Mouse (Mus musculus) adrenal gland, postnatal 4 days (tissue): ENCODE measurements around the gene Nxn. TPM values are rescaled to one million over a fixed set of nuclear protein-coding genes. Genes with fewer than 3 reads are reported as not detected.

Source experiments
- DNase-seq, 2 experiments: peaks; one replicate each; pipeline ENCODE4 v3.0.0; 2021 to 2022; ENCODE audit warnings: low spot score in 2 of 2, mixed read lengths in 2 of 2
- long read RNA-seq, 2 experiments: library from polyadenylated mRNA; stranded (forward); transcript quantifications; one replicate each; pipeline ENCODE4 v2.0.0; 2021
- total RNA-seq, 2 experiments: library from RNA; stranded (reverse); gene quantifications; 2 replicates each; pipeline ENCODE4 v1.2.3; 2021

Gene Nxn
- total RNA-seq = 10 to 100 TPM; 26.4 to 28.3 TPM
- long read RNA-seq, experiment 1, transcript Nxn-201 (8 exons, 2,755 nt) = major isoform, 22 of 27 reads
- long read RNA-seq, experiment 1, partial matches to known transcripts = 3 of 27 reads
- long read RNA-seq, experiment 1, other reads (novel, unspliced or antisense) = 1 of 27 reads
- long read RNA-seq, experiment 2, transcript Nxn-201 (8 exons, 2,755 nt) = major isoform, 44 of 54 reads
- long read RNA-seq, experiment 2, partial matches to known transcripts = 5 of 54 reads
- long read RNA-seq, experiment 2, other reads (novel, unspliced or antisense) = 5 of 54 reads

GRCm38 (mm10) chr11:76398798-76399586 is at the start of gene Nxn:
Nxn (minus strand) TSS chr11:76399140.
- DNase-seq = peak; percentile 81 to 88

- no peak for DNase-seq
Measured at GRCm38 (mm10) chr11:76446251-76446650, 47.3 kb upstream of the Nxn start.

DNA sequence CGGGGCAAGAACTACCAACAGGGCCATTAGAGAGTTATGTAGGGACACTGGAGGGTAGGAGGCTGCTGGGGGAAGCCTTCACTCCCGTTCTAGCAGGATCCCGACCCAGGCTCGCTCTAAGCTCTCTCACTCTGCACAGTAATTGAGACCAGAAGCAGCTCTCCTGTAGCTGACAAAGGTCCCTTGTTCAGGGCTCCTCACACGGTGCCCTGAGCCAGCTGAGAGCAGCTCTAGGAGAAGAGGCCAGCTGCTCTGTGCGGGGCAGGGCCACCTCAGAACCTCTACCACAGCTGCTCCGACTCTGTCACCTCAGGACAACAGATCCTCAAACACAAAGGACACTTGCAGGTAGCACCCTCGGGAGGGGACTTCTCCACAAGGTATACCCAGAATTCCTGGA is 46.5 kb upstream of the Nxn start:
- no peak for DNase-seq

DNA sequence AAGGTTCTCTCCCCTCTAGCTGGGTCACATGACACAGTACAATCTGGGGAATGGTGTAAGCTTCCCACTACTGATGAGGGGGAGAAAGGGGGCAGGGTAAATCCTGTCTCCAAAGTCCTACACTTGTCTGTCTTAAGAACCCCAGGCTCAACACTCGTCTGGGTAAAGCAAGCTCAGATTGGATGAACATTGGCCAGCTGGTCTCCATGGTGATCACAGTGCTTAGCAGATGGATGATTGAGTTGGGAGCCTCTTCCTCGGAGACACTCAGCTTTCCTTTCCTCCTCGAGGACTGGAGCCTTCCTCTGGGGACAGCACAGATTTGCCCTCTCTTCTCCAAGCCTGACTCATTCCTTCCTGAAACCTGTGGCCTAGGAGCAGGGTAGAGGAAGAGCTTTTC is 40.7 kb upstream of the Nxn start:
- DNase-seq = no peak

- peak in 1 of 2 experiments; percentile 42 for DNase-seq
Measured at GRCm38 (mm10) chr11:76436864-76437437, 38.0 kb upstream of the Nxn start.

- DNase-seq = no peak
Measured at GRCm38 (mm10) chr11:76436009-76436408, 37.1 kb upstream of the Nxn start.

GRCm38 (mm10) chr11:76429966-76430631 is 31.2 kb upstream of the Nxn start:
- no peak for DNase-seq

DNA sequence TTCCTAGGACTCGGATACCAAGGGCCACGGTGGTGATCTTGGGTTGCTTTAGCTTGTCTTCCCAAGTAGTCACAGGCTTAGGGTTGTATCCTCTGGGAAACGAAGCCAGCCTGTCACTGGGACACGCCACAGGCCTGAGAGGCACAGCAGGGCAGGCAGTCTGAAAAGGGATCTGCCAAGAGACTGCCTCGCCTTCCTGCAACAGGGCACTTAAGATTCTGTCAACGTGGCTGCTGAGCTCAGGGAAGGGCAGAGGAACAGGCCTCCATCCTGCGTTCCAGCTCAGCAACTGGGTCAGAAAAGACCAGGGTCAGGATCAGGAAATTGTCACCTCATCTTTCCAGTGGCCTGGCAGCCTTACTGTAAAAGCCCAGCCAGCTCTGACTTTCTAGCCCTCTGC is 30.6 kb upstream of the Nxn start:
- DNase-seq = no peak

DNA sequence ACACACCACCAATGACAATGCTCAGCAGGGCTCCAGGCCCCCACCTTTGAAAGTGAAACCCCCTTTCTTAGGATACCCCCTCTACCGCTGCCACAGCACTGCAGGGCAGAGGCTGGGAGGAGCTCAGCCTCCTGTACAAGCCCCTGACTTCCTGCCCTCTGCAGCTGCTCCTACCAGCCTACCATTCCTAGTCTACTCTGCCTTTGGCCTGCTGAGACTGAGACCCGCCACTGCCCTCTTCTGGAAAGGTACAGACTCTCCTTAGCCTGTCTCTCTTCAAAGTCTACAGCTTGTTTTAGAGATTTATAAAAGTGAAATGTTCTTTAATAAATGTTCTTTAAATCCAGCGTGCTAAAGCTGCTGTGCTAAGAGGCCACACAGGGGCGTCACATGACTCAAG is 30.1 kb upstream of the Nxn start:
- no peak for DNase-seq

GRCm38 (mm10) chr11:76427781-76428180 is 28.8 kb upstream of the Nxn start:
- DNase-seq = no peak

DNA sequence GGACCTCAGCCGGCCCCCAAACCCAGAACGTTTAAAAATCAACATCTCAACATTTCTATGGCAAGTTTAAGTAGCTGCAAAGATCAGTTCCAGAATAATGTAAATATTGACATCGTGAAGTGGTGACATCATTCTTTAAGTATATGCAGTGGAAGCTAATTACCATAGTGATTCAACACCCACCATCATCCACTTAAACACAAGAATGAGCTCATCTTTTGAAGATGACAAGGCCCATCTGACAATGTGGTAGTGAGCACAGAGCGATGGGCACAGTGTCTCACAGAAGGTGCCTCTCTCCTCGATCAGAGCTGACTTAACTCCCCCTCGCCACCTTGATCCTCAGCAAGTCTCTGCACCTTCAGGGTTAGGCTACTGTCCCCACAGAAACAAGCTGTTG is 26.8 kb upstream of the Nxn start:
- no peak for DNase-seq

- no peak for DNase-seq
Measured at GRCm38 (mm10) chr11:76420896-76421295, 22.0 kb upstream of the Nxn start.

DNA sequence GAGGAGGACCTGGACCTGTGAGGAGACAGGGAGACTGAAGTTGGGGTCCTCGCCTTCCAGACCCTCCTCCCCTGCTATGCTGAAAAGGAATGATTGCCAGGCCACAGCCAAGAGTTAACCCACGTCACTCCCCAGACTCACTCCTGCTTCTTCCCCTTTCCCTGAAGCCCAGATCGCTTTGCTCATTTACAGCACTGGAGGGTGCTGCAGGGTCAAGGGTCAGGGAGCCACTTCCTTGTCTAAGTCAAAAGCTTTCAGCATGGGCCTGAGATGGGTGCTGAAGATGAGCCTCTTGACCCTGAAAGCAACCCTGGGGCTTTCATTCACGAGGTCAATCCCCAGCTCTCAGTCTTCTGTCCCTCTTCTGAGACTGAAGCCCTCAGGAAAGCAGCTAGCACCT is 20.2 kb upstream of the Nxn start:
- DNase-seq = no peak

- DNase-seq = no peak
Measured at GRCm38 (mm10) chr11:76418423-76418822, 19.5 kb upstream of the Nxn start.

DNA sequence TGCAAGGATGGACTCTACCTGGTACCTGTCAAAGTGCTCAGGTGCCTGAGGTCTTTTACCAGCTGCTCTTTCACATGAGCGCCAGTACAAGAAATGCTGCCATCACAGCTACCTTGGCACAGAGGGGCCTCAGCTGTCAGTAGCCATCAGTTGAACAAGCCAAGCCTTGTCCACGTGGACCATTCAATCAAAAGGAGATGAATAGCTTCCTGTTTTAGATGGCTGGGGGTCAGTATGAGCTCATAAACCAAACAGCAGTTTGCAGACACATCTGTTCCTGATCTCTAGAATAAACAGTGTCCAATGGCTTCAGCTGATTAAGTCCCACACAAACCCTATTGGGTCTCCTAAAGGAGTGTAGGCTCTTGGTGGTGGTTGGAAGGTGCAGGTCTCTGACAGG is 17.0 kb upstream of the Nxn start:
- no peak for DNase-seq

GRCm38 (mm10) chr11:76415001-76415400 is 16.1 kb upstream of the Nxn start:
- no peak for DNase-seq

DNA sequence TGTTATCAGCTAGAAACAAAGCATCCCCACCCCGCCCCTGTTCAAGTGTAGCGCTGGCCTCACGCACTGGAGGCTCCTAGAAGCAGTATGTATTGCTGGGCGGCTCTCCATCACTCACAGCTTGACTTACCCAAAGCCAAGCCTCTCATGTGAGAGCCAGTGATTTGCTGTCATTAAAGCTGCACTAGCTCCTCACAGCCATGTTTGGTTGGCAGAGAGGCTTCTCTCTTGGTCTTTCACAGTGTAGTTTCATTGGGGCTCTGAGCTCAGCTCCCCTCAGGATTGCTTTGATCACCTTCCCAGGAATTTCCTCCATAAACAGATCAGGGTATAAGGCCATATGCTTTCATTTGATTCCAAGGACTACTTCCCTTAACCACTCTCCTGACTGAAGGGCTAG is 14.3 kb upstream of the Nxn start:
- DNase-seq = no peak

- DNase-seq = no peak
Measured at GRCm38 (mm10) chr11:76410826-76411225, 11.9 kb upstream of the Nxn start.

- peak; percentile 81 to 90 for DNase-seq
Measured at GRCm38 (mm10) chr11:76406702-76407583, 8.0 kb upstream of the Nxn start, which contains the start of gene Timm22. Timm22 (plus strand) TSS chr11:76406952.

GRCm38 (mm10) chr11:76405626-76406264 is 6.8 kb upstream of the Nxn start:
- no peak for DNase-seq
